Mouse (Mus musculus): ENCODE data around the gene Aldoc. TPM values are rescaled to one million over a fixed set of nuclear protein-coding genes. Genes with fewer than 3 reads are reported as not detected.
A peak's percentile ranks its signal among the peaks of the same experiment; 100 is the strongest.

The Aldoc gene
- polyA plus RNA-seq, 1 experiment from 2014 or later: 2.7 TPM

DNA sequence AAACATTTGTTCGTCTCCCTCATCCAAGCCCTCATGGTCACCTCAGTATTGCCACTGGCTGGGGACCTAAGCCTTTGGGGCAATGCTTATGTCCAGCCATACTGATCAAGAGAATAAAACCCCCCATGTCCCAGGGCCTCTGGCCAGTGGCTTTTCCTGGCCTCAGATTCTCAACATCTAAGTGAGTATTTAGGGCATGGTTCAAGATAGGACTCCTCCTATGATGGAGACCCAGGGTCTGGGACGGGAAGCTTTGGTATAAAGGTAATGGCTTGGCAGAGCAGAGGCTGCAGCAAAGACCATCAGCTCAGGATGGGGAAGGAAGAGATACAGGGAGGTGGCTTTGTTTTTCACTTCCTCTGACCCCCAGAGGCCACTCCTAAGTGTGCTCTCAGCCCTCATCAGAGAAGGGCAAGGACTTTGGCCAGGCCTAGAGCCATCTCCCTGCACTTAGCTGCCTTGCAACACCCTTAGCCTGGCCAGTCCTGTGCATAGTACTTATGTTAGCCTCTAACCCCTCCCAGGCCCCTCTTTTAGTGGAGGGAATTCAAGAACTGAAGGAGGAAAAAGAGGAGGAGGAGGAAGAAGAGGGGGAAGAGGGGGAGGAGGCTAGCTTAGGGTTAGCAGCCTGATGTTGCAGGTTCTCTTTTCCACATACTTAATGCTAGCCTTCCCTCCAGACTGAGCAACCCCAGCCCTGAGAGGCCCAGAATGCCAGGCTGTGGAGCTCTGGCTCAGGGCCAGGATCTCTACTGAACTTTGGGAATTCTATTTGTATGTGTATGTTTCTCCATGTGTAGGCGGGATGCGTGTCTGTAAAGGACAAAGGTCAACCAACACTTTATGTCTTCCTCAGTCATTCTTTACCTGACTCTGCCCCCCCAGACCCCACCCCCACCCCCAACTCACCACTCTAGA, 26.9 kb downstream of the Aldoc start:
- no peak overlapping the region for H3K4me2 ChIP-seq (replicated peaks; ENCODE audit: low read depth, low read length)
- ATAC-seq (ENCODE audit: low FRiP score): no peak
- no peak overlapping the region for H3K27ac ChIP-seq (ENCODE audit: low read depth, low read length)
- no peak overlapping the region for H3K4me3 ChIP-seq (ENCODE audit: low read depth, low read length)
- no peak for DNase-seq (ENCODE audit: low spot score)
- H3K4me1 ChIP-seq (replicated peaks; ENCODE audit: control insufficient read depth, insufficient read depth, low read length): peaks cover 3% of the 10 kb centered on the region; the same call in 1 of the 2 replicates
- no peaks in the 10 kb centered on the region for H3K36me3 ChIP-seq (ENCODE audit: control insufficient read depth, insufficient read depth, low read length)
- H3K27me3 ChIP-seq (ENCODE audit: control insufficient read depth, insufficient read depth, low read length): no peaks in the 10 kb centered on the region
- no peaks in the 10 kb centered on the region for H3K9me3 ChIP-seq (ENCODE audit: control insufficient read depth, low read length)
- WGBS: 86% methylated on average over 4 of the region's 4 CpGs
- H3K9ac ChIP-seq (ENCODE audit: low read depth, low read length): no peak overlapping the region

DNA sequence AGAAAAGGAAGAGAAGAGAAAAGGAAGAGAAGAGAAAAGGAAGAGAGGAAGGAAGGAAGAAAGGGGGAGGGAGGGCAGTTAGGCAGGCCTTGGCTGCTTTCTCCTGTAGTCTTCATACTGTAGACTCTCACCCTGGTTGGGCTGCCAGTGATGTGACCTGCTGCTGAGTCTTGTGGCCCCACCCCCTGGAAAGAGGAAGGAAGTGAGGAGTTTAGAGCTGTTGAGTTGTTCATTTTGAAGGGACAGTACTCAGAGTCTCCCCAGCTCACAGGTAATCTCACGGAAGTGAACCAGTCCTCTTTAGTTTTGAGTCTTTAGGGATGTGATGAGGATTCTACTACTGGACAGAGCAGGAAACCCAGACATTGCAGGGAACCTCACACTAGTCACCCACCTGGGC, 30.3 kb downstream of the Aldoc start:
- Histone ChIP-seq H3K9ac (ENCODE audit: low read depth, low read length) (no peak overlapping the region), H3K36me3 (ENCODE audit: control insufficient read depth, insufficient read depth, low read length) (no peaks in the 10 kb centered on the region), H3K27me3 (ENCODE audit: control insufficient read depth, insufficient read depth, low read length) (no peaks in the 10 kb centered on the region), H3K27ac (ENCODE audit: low read depth, low read length) (no peak overlapping the region), H3K4me1 (replicated peaks; ENCODE audit: control insufficient read depth, insufficient read depth, low read length) (no peaks in the 10 kb centered on the region), H3K9me3 (ENCODE audit: control insufficient read depth, low read length) (no peaks in the 10 kb centered on the region), H3K4me3 (ENCODE audit: low read depth, low read length) (no peak overlapping the region), H3K4me2 (replicated peaks; ENCODE audit: low read depth, low read length) (no peak overlapping the region)
- ATAC-seq (ENCODE audit: low FRiP score) (no peak), DNase-seq (ENCODE audit: low spot score) (no peak)
- WGBS: 91% methylated on average over 1 of the region's 1 CpGs

DNA sequence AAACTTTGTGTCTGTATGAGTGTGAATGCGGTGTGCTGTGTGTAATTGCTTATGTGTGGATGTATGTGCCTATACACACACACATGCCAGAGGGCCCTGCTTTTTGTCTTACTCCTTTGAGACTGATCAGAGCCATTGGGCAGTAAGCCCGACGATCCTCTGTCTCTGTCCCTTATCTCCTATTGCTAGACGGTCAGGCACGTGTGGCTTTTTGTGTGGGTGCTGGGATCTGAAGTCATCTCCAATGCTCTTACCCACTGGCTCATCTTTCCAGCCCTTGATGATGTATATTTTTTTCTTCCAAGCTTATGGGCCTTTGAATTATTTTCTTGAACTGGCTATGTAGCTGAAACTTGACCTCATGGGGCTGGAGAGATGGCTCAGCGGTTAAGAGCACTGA, 32.1 kb downstream of the Aldoc start:
- no peak for ATAC-seq (ENCODE audit: low FRiP score)
- no peak overlapping the region for H3K4me3 ChIP-seq (ENCODE audit: low read depth, low read length)
- H3K4me2 ChIP-seq (replicated peaks; ENCODE audit: low read depth, low read length): no peak overlapping the region

DNA sequence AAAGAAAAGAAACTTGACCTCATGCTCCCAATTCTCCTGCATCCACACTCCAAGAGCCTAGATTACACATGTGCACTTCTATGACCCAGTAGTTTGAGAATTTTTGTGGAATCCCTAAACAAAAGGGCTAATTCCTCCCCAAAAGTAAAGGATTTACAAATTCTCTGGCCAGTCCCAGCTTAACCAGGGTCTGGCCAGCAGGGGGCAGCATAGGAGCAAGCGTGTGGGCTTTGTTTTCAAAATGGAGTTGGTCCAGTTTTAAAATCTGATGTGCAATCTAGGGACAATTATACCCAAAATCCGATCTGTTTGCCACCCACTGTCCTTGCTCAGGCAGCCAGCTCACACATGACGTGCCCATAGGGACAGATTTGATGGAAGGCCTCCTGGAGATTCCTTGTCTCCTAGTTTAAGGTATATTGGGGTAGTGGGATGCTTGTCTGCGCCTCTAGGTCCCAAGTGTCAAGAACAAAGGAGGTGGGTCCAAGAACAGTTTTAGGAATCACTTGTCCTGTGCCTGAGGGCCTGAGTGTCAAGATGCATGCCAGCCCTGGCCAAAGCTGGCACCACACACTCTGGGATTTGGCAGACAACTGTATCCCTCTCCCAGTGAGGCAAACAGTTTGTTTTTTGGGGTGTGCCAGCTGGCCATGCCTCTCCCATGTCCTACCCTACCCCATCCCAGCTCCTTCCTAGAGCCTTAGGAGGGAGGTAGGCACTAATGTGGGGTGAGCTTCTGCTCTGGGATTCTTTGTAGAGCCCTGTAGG, 32.9 kb downstream of the Aldoc start:
- 32% methylated on average over 4 of the region's 4 CpGs for WGBS

More for the DNA sequence above, 32.1 kb downstream of the Aldoc start:
- no peak for DNase-seq (ENCODE audit: low spot score)
- Histone ChIP-seq H3K9ac (ENCODE audit: low read depth, low read length) (no peak overlapping the region), H3K27me3 (ENCODE audit: control insufficient read depth, insufficient read depth, low read length) (no peaks in the 10 kb centered on the region), H3K9me3 (ENCODE audit: control insufficient read depth, low read length) (no peaks in the 10 kb centered on the region), H3K27ac (ENCODE audit: low read depth, low read length) (no peak overlapping the region), H3K36me3 (ENCODE audit: control insufficient read depth, insufficient read depth, low read length) (no peaks in the 10 kb centered on the region), H3K4me1 (replicated peaks; ENCODE audit: control insufficient read depth, insufficient read depth, low read length) (no peaks in the 10 kb centered on the region)
- 88% methylated on average over 6 of the region's 6 CpGs for WGBS

DNA sequence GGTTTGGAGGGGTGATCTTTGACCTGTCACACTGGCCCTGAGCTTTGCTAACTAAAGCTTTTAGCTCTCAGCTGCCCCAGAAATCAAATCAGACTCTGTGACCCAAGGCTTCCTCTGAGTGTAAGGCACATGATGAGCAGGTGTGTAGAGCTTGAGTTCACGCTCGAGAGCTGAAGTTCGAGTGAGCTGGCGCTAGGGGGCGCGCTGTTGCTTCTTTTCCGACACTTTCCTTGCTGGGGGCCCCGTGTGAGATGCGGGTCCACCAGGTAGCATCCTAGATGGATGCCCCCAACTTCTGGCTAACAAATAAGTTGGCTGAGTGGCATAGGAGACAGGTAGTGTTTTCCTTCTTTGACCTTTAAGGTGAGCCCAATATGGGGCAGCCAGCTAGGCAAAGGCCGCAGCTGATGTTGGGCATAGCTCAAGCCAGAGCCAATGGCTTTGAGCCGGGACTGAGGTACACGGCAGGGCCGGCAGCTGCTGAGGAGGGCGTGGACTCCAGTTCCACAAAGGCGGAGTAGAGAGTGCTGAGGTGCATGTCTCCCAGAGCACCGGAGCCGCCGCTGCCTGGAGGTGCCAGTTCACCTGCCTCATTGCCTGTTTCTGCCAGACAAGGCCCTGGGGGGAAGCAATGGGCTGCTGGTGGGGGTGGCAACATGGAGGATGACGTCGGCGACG, 35.7 kb downstream of the Aldoc start:
- H3K36me3 ChIP-seq (ENCODE audit: control insufficient read depth, insufficient read depth, low read length): no peaks in the 10 kb centered on the region
- no peaks in the 10 kb centered on the region for H3K9me3 ChIP-seq (ENCODE audit: control insufficient read depth, low read length)
- H3K27me3 ChIP-seq (ENCODE audit: control insufficient read depth, insufficient read depth, low read length): no peaks in the 10 kb centered on the region
- H3K9ac ChIP-seq (ENCODE audit: low read depth, low read length): no peak overlapping the region
- ATAC-seq (ENCODE audit: low FRiP score) (no peak), DNase-seq (ENCODE audit: low spot score) (peak; percentile 62)
- H3K4me3 ChIP-seq (ENCODE audit: low read depth, low read length): no peak overlapping the region
- H3K4me1 ChIP-seq (replicated peaks; ENCODE audit: control insufficient read depth, insufficient read depth, low read length): no peaks in the 10 kb centered on the region
- no peak overlapping the region for H3K27ac ChIP-seq (ENCODE audit: low read depth, low read length)
- no peak overlapping the region for H3K4me2 ChIP-seq (replicated peaks; ENCODE audit: low read depth, low read length)
- WGBS: 13% methylated on average over 22 of the region's 22 CpGs

More for the DNA sequence above, 32.9 kb downstream of the Aldoc start:
- Histone ChIP-seq H3K27me3 (ENCODE audit: control insufficient read depth, insufficient read depth, low read length) (no peaks in the 10 kb centered on the region), H3K36me3 (ENCODE audit: control insufficient read depth, insufficient read depth, low read length) (no peaks in the 10 kb centered on the region), H3K4me2 (replicated peaks; ENCODE audit: low read depth, low read length) (no peak overlapping the region), H3K27ac (ENCODE audit: low read depth, low read length) (no peak overlapping the region), H3K9ac (ENCODE audit: low read depth, low read length) (no peak overlapping the region), H3K4me3 (ENCODE audit: low read depth, low read length) (no peak overlapping the region), H3K9me3 (ENCODE audit: control insufficient read depth, low read length) (no peaks in the 10 kb centered on the region), H3K4me1 (replicated peaks; ENCODE audit: control insufficient read depth, insufficient read depth, low read length) (no peaks in the 10 kb centered on the region)
- peak; percentile 88 for DNase-seq (ENCODE audit: low spot score)
- no peak for ATAC-seq (ENCODE audit: low FRiP score)

DNA sequence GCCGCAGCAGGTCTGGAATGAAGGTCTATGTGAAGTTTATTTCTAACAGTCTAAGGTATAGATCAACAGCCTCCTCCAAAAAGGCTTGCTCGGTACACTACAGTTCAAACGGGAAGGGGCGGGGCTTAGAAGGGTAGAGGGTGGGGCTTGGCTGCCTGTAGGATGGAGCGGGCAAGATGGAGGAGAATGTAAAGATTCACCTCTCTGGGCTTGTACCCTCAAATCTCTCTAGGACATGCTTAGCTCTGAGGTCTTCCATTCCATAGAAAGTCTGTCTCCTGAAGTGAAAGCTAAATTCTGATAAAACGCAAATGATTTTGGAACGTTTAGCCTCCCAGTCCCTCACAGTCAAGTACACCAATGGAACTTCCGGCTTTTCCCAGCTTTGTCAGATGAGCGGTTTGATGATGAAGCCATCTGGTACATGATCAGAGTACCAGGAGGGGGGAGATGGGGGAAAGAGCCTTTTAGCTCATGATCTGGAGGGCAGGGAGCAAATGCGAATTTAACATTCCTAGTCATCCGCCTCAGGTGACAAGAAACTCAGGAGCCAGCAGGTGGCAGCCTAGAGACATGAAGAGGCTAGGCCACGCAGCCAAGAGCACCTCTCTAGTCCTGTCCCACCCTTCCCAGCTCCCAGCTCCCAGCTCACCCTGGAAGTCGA, 37.5 kb downstream of the Aldoc start:
- Histone ChIP-seq H3K27ac (ENCODE audit: low read depth, low read length) (no peak overlapping the region), H3K4me3 (ENCODE audit: low read depth, low read length) (peak overlapping the region; percentile 21)
- ATAC-seq (ENCODE audit: low FRiP score): peak; percentile 68; the same call in 1 of the 2 replicates

DNA sequence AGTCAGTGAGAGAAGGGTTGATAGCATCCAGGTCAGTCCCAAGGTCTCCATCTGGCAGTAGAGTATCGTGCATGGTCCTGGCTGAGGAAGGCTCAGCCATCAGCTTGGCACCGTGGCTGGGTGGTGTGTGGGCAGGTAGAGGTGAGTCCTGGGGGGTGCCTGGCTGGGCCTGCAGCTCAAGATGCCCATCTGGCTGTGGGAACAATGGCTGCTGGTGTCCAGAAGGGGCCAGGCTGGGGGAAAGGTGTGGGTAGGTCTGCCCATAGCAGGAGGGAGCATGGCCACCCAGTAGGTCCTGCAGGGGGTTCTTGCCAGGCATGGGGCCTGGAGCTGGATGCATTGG, 38.0 kb downstream of the Aldoc start:
- H3K4me2 ChIP-seq (replicated peaks; ENCODE audit: low read depth, low read length): no peak overlapping the region
- no peak for ATAC-seq (ENCODE audit: low FRiP score)
- DNase-seq (ENCODE audit: low spot score): no peak

More for the DNA sequence above, 37.5 kb downstream of the Aldoc start:
- Histone ChIP-seq H3K27me3 (ENCODE audit: control insufficient read depth, insufficient read depth, low read length) (no peaks in the 10 kb centered on the region), H3K9me3 (ENCODE audit: control insufficient read depth, low read length) (no peaks in the 10 kb centered on the region), H3K36me3 (ENCODE audit: control insufficient read depth, insufficient read depth, low read length) (no peaks in the 10 kb centered on the region), H3K4me2 (replicated peaks; ENCODE audit: low read depth, low read length) (peak overlapping the region; percentile 34; the same call in 1 of the 2 replicates), H3K9ac (ENCODE audit: low read depth, low read length) (no peak overlapping the region), H3K4me1 (replicated peaks; ENCODE audit: control insufficient read depth, insufficient read depth, low read length) (no peaks in the 10 kb centered on the region)
- 15% methylated on average over 13 of the region's 13 CpGs for WGBS
- peak; percentile 85 for DNase-seq (ENCODE audit: low spot score)

DNA sequence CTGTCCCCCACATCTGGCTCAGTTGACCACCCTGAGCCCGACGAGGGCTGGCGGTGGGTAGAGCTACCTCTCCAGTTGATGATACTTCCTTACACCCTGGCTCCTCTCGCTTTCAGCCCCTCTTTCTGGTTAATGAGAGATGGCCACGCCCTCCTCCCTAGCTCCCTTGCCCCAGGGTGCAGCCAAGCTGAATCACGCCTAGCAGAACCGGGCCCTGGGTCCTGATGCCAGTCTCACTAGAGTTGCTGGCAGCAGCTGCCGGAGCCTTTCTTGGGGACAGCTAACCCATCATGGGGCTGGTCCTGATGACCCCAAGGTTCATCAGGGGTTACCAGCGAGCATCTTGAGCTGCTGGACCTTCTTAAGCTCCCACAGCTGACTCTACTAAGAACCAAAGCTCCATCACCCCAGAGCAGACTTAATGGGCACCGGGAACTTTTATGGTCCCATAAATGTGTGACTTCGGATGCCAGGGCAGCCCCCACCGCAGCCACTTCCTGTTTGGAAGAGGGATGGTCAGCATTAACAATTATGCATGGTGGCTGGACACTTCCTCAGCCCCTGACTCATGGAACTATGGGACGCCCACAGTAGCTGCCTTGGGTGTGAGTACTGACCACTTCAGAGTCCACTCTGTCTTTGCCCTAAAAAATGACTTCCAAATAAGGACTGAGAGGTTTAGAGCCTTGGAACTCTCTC, 40.7 kb downstream of the Aldoc start:
- Histone ChIP-seq H3K27me3 (ENCODE audit: control insufficient read depth, insufficient read depth, low read length) (no peaks in the 10 kb centered on the region), H3K27ac (ENCODE audit: low read depth, low read length) (no peak overlapping the region), H3K4me2 (replicated peaks; ENCODE audit: low read depth, low read length) (no peak overlapping the region), H3K9me3 (ENCODE audit: control insufficient read depth, low read length) (no peaks in the 10 kb centered on the region), H3K4me1 (replicated peaks; ENCODE audit: control insufficient read depth, insufficient read depth, low read length) (no peaks in the 10 kb centered on the region), H3K4me3 (ENCODE audit: low read depth, low read length) (no peak overlapping the region), H3K9ac (ENCODE audit: low read depth, low read length) (no peak overlapping the region), H3K36me3 (ENCODE audit: control insufficient read depth, insufficient read depth, low read length) (no peaks in the 10 kb centered on the region)
- 76% methylated on average over 13 of the region's 13 CpGs for WGBS
- ATAC-seq (ENCODE audit: low FRiP score) (no peak), DNase-seq (ENCODE audit: low spot score) (no peak)

More for the DNA sequence above, 38.0 kb downstream of the Aldoc start:
- 57% methylated on average over 2 of the region's 2 CpGs for WGBS
- no peak overlapping the region for H3K27ac ChIP-seq (ENCODE audit: low read depth, low read length)
- H3K36me3 ChIP-seq (ENCODE audit: control insufficient read depth, insufficient read depth, low read length): no peaks in the 10 kb centered on the region
- no peak overlapping the region for H3K9ac ChIP-seq (ENCODE audit: low read depth, low read length)
- H3K4me3 ChIP-seq (ENCODE audit: low read depth, low read length): no peak overlapping the region
- no peaks in the 10 kb centered on the region for H3K4me1 ChIP-seq (replicated peaks; ENCODE audit: control insufficient read depth, insufficient read depth, low read length)
- no peaks in the 10 kb centered on the region for H3K27me3 ChIP-seq (ENCODE audit: control insufficient read depth, insufficient read depth, low read length)
- H3K9me3 ChIP-seq (ENCODE audit: control insufficient read depth, low read length): no peaks in the 10 kb centered on the region

Data from hindbrain, embryonic 11.5 days (tissue).